Mouse (Mus musculus): ENCODE results near the gene Cnn2. TPM values are rescaled to one million over a fixed set of nuclear protein-coding genes. Genes with fewer than 3 reads are reported as not detected.

The Cnn2 gene
- total RNA-seq (2023) = 100 to 1,000 TPM; 264 to 285 TPM

DNA sequence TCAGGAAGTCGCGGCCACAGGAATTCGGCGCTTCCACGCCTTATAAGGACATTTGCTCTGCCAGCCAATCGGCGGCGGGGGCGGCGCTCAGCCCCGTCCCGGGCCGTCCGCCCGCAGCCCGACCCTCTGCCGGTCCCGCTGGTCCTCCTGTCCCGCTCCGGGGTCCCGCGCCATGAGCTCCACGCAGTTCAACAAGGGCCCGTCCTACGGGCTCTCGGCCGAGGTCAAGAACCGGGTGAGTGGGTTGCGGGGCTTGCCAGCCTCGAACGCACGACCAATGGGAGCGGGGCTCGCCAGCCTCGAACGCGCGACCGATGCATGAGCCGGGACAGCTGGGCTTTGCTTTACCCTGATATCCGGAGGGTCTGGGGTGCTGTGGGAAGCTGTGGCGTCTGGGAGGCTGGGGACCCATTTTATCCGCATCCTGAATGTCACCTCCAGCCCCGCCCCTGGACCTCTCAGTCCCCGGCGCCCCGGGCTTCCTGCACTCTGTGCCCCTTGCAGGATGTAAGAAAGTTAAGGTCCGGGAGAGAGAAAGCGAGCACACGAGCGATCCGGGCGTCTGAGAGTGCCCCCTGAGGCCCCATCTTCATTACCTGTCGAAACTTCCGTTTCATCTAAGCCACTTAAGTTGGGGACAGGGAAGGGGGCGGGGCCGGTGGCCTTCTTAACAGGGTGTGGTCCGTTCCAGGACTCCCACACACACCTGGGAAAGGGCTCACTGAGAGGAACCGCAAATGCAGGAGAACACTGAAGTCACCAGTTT is at the start of gene Cnn2:
Gene Cnn2, plus strand, starts transcription at position 79 of the 766 bp plus-strand sequence.

DNA sequence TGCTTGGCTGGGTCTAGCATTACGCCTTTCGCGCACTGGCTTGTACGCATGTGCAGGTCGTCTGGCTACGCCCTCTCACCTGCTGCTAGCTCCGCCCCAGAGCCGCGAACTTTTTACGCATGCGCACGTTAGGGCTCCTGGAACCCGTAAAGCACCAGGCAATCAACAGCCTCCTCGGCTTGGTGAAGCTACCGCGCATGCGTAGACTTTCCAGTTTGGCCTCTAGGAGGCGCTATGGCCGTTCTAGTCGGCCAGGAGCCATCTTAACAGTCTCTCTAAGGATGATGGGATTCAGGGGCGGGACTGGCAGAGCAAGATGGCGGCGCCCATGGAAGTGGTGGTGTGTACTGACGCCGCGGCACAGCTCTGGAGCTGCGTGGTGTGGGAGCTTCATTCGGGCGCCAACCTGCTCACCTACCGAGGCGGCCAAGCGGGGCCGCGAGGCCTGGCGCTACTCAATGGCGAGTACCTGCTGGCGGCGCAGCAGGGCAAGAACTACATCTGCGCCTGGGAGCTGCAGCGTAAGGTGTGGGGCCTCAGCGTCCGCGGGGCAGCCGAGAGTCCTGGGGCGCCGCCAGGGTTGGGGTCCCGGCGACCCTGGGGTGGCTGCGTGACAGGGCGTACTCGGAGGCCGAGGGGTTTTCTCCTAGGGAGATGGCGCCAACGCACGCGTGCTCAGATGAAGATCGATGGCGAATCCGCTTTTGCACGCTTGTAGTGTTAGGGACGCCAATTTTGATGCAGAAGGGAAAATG is 28.4 kb upstream of the Cnn2 start, which contains the start of gene Wdr18:
Gene Wdr18, plus strand, starts transcription at position 306 of the 755 bp plus-strand sequence.

DNA sequence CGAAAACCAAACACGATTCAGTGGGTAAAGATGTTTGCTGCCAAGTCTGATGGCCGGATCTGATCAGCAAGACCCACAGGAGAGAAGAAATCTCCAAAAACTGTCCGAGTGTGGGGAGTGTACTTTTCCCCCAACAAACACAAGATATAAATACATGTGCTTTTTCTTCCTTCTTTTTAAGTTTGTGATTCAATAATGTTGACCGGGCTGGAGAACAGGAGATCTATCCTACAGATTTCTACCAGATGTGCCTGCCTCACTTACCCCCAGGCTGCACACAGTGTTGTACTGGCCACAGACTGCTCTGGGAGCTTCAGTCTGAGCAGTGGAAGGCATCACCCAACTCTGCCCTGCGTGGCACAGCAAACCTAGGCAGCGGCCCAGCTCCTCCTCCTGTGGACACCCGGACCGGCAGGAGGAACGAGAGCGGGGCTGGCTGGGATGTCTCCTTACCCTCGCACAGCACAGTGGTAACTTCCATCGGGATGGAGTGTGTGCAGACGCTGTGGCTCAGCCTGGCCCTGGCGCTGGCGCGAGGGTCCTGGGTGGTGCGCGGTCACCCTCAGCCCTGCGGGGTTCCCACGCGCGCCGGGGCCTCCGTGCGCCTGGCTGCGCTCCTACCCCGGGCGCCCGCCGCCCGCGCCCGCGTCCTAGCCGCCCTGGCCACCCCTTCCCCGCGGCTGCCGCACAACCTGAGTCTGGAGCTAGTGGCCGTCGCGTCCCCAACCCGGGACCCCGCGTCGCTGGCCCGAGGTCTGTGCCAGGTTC is 17.8 kb upstream of the Cnn2 start, which contains the start of gene Grin3b:
Gene Grin3b, plus strand, starts transcription at position 301 of the 768 bp plus-strand sequence.

DNA sequence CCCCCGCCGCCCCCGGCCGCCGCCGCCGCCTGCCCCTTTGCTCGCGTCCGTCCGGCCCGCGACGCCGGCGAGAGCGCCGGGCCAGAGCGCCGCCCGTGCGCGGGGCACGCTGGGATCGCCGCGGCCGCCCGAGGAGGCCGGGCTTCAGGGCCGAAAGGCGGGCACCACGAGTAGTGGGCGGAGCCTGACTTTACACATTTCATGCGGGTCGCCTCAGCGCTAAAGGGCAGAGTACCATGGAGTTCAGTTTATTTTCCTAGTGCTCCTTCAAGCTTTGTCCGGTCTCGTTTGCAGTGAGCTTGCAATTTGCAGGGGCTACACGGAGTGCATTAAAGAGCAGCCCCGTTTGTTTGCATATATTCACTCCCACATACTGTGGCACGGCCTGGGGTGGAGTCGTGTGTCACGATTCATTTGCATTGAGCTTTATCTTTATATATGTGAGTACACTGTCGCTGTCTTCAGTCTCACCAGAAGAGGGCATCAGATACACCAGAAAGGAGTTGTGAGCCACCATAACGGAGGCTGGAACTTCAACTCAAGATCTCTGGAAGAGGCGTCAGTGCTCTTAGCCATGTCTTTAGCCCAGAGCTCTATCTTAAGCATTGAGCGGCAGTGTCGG is 4.1 kb upstream of the Cnn2 start, which contains the start of gene Tmem259:
Gene Tmem259, minus strand, starts transcription at position 136 of the 622 bp plus-strand sequence.

DNA sequence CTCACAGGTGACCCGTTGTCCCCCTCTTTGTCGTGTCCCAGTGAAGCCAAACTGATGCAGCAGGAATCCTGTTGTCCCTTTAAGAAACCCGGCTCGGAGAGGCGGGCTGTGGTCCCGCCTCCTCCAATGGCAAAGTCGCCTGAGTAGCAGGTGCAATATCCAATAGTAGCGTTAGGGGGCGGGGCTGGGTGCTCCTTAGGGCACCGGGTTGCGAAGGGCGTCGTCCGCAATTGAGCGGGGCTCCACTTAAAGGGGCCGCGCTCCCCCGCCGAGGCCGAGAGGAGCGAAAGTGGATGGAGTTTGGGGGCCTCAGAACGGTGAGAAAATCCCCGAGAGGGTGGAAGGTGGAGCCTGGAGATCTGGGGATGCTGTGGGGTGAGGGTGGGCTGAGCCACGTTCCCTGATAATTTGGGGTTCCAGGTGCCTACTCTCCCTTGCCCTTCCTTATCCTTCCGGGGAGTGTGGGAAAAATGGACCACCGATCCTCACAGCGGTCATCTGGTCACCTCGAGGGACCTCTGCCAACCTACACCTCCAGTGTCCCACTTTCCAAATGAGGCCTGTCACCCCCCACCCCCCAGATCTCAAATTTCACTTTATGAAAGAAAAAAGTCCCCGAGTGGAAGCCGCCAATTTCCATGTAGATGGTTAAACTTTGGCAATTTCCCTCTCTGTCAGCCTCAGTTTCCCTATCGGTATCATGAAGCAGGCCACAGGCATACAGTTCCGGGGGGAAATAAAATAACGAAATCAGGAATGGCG is 8.1 kb downstream of the Cnn2 start, which contains the start of gene Abca7:
Gene Abca7, plus strand, starts transcription at position 223 of the 762 bp plus-strand sequence.

DNA sequence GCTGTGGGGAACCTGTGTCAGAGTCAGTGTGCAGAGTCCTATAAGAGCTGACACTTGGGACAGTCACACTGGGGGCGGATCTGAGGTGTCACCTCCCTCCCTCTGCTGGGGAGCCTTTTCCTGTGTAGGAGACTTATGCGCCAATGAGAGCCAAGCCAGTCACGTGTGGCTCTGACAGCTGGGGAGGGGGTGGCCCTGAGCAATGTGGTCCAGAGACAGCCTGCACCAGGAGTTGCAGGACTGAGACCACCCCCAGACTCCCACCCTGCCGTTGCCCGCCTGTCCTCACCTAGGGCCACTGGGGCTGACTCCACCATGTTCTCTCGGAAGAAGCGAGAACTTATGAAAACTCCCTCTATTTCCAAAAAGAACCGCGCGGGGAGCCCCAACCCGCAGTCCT is 28.1 kb downstream of the Cnn2 start, which contains the start of gene Arhgap45:
Gene Arhgap45, plus strand, starts transcription at position 143 of the 400 bp plus-strand sequence.

DNA sequence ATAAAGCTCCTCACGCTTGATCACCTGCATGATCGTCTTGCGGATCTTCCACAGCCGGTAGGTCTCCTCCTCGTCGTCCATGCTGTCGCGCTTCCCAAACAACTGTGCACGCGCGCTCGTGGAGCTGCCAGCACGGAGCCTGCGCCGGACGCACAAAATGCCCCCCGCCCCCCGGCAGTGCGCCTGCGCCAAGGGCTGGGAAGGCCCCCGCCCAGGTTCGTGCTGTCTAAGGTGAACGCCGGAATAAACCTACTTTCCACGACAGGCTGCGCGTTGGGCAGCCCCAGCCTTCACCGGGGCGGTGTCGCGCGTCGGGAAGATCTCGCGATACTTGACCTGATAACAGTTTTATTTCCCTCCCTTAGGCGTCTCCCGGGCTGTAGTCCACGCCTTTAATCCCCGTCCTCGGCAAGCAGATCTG is 51.2 kb downstream of the Cnn2 start, which contains the start of gene Polr2e:
Gene Polr2e, minus strand, starts transcription at position 237 of the 421 bp plus-strand sequence.

Other genes starting within 250 kb of the Cnn2 start
- 10 to 100 TPM; 29.0 to 32.2 TPM for gene Polrmt, start 242.0 kb upstream of the Cnn2 start, total RNA-seq (2023)
- not detected for gene Fgf22, start 233.5 kb upstream of the Cnn2 start, total RNA-seq (2023)
- 10 to 100 TPM; 42.3 to 43.1 TPM for gene Rnf126, start 221.6 kb upstream of the Cnn2 start, total RNA-seq (2023)
- 1 to 10 TPM; 1.2 to 2.2 TPM for gene Fstl3, start 211.3 kb upstream of the Cnn2 start, total RNA-seq (2023)
- not detected for gene Prss57, start 197.6 kb upstream of the Cnn2 start, total RNA-seq (2023)
- gene Palm, start 195.0 kb upstream of the Cnn2 start, total RNA-seq (2023) = 10 to 100 TPM; 70.2 to 73.6 TPM
- under 1 TPM in 1 of 2 experiments, not detected in 1; 0.49 TPM for gene Misp, start 167.6 kb upstream of the Cnn2 start, total RNA-seq (2023)
- 100 to 1,000 TPM; 308 to 311 TPM for gene Ptbp1, start 134.2 kb upstream of the Cnn2 start, total RNA-seq (2023)
- 10 to 100 TPM in 1 of 2 experiments, 1 to 10 TPM in 1; 4.9 to 13.3 TPM for gene Prtn3, start 114.1 kb upstream of the Cnn2 start, total RNA-seq (2023)
- 1 to 10 TPM; 1.5 to 5.6 TPM for gene Plppr3, start 114.0 kb upstream of the Cnn2 start, total RNA-seq (2023)
- 1 to 10 TPM; 1.4 to 1.7 TPM for gene Elane, start 102.3 kb upstream of the Cnn2 start, total RNA-seq (2023)
- gene Cfd, start 97.7 kb upstream of the Cnn2 start, total RNA-seq (2023) = not detected
- gene Med16, start 79.7 kb upstream of the Cnn2 start, total RNA-seq (2023) = 10 to 100 TPM; 33.8 to 45.6 TPM
- not detected for gene Gm26602, start 77.7 kb upstream of the Cnn2 start, total RNA-seq (2023)
- 1 to 10 TPM; 1.1 to 1.5 TPM for gene Kiss1r, start 71.6 kb upstream of the Cnn2 start, total RNA-seq (2023)
- gene R3hdm4, start 67.4 kb upstream of the Cnn2 start, total RNA-seq (2023) = 100 to 1,000 TPM; 103 to 108 TPM
- 10 to 100 TPM; 72.0 to 93.0 TPM for gene Arid3a, start 61.5 kb upstream of the Cnn2 start, total RNA-seq (2023)
- gene Wdr18, start 28.4 kb upstream of the Cnn2 start, total RNA-seq (2023) = 10 to 100 TPM; 14.9 to 15.3 TPM
- not detected for gene Grin3b, start 17.9 kb upstream of the Cnn2 start, total RNA-seq (2023)
- 100 to 1,000 TPM; 159 to 170 TPM for gene Tmem259, start 4.3 kb upstream of the Cnn2 start, total RNA-seq (2023)
- 100 to 1,000 TPM; 123 to 126 TPM for gene Abca7, start 7.9 kb downstream of the Cnn2 start, total RNA-seq (2023)
- gene Arhgap45, start 28.1 kb downstream of the Cnn2 start, total RNA-seq (2023) = 100 to 1,000 TPM; 445 to 469 TPM
- gene Polr2e, start 51.2 kb downstream of the Cnn2 start, total RNA-seq (2023) = 10 to 100 TPM; 70.3 to 88.5 TPM
- 100 to 1,000 TPM; 295 to 325 TPM for gene Gpx4, start 58.6 kb downstream of the Cnn2 start, total RNA-seq (2023)
- gene Sbno2, start 117.0 kb downstream of the Cnn2 start, total RNA-seq (2023) = 100 to 1,000 TPM; 221 to 224 TPM
- 100 to 1,000 TPM; 122 to 129 TPM for gene Stk11, start 127.2 kb downstream of the Cnn2 start, total RNA-seq (2023)
- gene Atp5d, start 150.0 kb downstream of the Cnn2 start, total RNA-seq (2023) = 100 to 1,000 TPM; 165 to 182 TPM
- 1 to 10 TPM; 3.7 to 4.5 TPM for gene Cbarp, start 152.3 kb downstream of the Cnn2 start, total RNA-seq (2023)
- 100 to 1,000 TPM; 150 to 162 TPM for gene Midn, start 159.7 kb downstream of the Cnn2 start, total RNA-seq (2023)
- gene Cirbp, start 177.4 kb downstream of the Cnn2 start, total RNA-seq (2023) = 10 to 100 TPM; 46.0 to 76.6 TPM
- gene 1600002K03Rik, start 184.4 kb downstream of the Cnn2 start, total RNA-seq (2023) = 10 to 100 TPM; 11.8 to 19.2 TPM
- gene Efna2, start 190.9 kb downstream of the Cnn2 start, total RNA-seq (2023) = under 1 TPM; 0.24 to 0.49 TPM
- 10 to 100 TPM; 36.1 to 46.4 TPM for gene Mum1, start 237.8 kb downstream of the Cnn2 start, total RNA-seq (2023)